Mouse (Mus musculus): ENCODE measurements at regions not wholly inside any gene's neighbourhood (a gene's known extent, or its start where the extent isn't known, plus 50 kb on each side); places are given as distances from the start of the nearest gene placed in this dataset.
A peak's percentile ranks its signal among the peaks of the same experiment; 100 is the strongest.

DNA sequence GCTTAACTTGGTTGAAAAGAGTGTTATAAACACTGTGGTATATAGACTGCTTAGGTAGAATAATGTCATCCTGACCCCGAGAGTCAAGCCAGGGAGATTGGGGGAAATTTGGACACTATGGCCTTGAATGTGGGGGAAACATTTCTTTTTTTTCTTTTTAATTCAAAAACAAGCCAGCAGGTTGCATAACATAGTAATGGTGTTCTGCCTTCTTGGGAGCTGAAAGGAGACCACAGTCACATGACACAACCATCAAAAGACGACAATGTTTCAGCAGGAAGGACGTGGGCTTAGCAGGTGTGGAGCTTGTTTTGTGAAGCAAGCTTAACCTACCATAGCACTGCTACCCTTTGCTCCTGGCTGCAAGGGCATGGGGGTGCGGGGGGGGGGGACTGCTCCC is 306.3 kb upstream of the Klf3 start:
- no peak for DNase-seq (ENCODE audit: low spot score in 2 of 2)

DNA sequence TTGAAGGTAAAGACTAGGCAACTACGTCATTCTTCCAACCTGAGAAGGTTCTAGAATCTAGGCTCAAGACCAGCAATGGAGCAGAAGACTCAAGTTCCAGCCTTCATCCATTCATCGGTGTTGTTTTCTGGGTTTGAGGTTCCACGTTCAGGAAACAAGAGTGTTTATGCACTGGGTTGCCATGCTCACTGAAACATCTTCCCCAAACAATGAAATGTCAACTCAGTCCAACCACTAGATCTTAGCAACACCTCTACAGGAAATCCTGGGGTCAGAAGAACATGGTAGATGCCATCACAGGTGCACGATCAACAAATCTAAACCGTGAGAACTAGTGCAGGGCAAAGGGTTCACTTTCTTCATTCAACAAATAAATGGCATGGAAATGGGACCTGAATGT is 304.8 kb upstream of the Klf3 start:
- no peak for DNase-seq (ENCODE audit: low spot score in 2 of 2)

DNA sequence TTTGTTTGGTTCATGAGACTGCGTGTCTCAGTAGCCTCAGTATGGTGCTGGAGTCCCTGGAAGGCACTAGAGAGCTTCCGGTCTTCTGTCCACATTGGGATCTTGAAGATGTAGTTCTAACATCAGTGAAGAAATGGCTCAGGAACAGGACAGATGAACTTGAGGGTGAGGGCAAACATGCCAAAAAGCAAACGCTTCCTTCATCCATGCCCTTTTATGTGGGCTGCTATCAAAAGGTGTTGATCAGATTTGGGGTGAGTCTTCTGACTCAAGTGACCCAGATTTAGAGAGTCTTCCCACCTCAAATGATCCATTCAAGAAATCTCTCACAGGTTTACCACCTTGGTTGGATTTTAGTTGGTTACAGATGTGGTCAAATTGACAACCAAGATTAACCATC is 304.1 kb upstream of the Klf3 start:
- DNase-seq (ENCODE audit: low spot score in 2 of 2) = no peak

DNA sequence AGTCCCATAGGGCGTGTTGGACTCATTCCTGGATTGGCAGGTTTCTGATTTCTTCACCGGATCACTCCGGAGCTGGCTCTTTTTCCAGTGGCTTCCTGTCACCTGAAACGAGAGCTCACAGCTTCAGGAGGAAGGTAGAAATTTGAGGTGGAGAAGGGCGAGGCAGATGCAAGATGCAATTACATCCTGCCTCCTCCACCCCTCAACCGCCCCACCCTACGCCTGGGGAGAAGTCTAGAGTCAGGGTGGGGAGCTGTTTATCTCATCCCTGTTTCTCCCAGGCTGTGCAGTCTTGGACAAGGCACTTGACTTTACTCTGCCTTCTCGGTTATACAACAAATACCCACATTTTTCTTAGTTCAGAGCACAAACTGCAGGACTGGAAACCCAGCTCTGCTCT is 302.8 kb upstream of the Klf3 start:
- DNase-seq (ENCODE audit: low spot score in 2 of 2) = no peak

DNA sequence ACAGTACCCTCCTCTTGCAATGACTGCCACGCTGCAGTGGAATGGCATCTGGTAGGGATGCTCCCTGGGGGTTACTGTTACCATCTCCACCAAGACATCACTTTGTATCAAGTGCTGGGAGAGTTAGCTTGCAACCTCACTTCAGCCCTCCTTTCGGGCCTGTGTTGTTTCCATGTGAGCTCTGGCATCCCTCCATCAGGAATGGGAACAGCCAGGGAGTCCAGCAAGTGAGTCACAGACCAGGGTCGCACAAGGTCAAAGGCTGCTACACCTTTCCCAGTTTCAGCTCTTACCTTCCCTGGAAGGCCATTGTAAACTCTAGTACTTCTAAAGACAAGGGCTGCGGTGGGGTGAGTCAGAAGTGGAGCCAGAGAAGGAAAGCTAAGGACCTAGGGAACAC is 302.3 kb upstream of the Klf3 start:
- DNase-seq (ENCODE audit: low spot score in 2 of 2) = peak in 1 of 2 experiments; percentile 30

DNA sequence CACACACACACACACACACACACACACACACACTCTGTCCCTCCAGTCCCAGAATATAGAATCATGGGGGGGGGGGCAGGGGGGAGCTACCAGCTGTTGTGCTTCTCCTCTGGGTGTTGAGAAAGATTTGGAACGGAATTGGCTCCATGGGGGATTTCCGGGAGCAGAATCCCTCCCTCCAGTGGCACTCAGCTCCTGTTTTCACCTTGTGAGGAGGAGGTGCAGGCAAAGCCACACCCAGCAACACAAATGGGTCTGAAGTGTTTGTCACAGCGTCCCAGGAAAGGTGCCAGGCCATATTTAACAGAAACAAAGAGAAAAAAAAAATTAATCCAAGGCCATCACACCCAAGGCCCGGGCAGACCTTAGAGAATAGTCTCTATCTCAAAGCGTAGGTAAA is 301.4 kb upstream of the Klf3 start:
- no peak for DNase-seq (ENCODE audit: low spot score in 2 of 2)

DNA sequence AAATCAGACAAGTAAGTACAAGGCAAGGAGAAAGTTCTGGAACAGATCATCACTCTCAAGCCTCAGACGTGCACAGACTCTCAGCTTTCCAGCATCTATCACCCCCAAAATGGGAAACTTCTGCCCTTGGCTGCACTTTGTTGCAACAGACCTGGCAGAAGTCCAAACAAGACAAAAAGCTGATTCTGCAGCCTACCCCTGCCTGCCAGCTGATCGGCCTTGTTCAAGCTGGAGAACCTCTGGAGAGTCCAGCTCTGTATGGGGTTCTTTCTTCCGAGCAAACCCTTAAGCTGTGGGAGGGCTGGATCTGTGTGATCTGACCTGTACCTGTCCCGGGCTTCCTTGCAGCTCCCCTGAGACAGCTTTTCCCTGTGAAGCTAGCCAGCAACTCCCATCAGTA is 299.7 kb upstream of the Klf3 start:
- peak in 1 of 2 experiments; percentile 28 for DNase-seq (ENCODE audit: low spot score in 2 of 2)

DNA sequence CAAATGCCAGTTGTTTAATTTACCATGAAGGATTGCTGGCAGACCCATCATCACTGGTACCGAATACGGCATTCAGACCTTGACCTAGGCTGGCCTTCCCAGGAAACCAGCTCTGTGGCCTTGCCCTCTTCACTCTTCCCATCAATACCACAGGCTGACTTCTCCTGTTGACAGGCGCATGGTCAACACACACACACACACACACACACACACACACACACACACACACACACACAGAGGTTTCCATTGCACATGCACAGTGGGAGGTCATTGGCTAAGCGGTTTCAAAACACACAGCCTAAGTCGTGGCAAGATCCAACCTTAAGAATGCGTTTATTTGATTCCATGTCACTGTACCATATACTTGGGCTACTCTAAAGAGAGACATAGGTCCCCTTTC is 298.7 kb upstream of the Klf3 start:
- DNase-seq (ENCODE audit: low spot score in 2 of 2) = no peak

DNA sequence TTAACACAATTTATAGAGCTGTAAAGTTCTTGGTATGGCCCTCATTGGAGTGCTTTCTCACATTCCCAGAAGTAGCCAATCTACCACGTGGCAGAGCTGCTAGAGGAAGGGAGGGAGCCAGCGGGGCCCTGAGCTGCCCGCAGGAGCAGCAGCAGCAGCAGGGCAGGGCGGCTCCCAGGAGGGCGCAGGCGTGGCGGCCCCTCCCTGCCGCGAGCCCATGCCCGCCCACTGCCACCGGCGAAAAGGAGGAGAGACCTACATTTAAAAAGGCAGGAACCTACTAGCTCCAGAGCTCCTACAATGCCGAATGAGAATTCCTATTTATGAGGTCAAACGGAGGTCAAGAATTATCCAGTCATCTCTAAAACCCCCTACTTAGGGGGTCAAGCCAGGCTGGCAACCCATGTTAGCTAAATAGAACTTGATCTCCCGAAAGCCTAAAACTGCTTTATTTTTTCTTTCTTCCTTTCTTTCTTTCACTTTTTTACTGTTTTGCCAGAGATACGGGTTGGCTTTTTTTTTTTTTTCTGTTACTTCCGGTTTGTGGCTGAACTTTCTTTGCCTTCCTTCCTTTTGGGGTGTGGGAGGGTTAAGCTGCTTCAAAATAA is 297.9 kb upstream of the Klf3 start:
- DNase-seq (ENCODE audit: low spot score in 2 of 2) = peak; percentile 36 to 37

DNA sequence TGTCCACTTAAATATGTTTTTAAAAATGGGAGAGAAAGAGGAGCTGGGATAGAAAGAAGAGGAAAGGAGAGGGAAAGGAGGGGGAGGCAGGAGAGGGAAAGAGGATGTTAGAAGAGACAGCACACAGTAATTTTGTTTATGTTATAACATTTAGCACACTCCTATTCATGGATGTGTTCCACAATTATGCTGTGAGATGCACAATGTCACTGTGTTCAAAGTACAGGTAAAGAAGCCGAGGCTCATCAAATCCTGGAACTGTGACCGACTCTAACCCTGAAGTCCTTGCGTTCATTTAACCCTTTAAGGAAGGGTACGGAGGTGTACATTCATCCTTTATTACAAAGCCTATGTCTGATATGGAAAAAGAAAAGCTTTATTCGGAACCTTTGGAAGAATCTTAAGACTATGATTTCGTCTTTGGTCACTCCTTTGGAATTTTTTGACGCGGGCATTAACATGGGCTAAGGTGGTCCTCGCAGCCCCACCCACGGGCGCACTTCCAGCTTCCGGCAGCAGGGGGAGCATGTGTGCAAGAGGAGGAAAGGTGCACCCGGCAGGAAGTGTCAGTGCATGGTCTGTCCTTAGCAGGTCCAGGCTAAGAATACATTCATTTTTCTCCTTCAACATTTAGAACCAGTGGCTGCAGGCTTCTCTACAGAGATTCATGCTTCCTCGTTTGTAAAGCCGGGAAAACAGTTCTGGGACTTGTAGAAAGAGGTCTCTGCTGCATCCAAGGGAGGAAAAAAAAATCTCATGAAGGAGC is 297.2 kb upstream of the Klf3 start:
- DNase-seq (ENCODE audit: low spot score in 2 of 2) = peak; percentile 61 to 64

DNA sequence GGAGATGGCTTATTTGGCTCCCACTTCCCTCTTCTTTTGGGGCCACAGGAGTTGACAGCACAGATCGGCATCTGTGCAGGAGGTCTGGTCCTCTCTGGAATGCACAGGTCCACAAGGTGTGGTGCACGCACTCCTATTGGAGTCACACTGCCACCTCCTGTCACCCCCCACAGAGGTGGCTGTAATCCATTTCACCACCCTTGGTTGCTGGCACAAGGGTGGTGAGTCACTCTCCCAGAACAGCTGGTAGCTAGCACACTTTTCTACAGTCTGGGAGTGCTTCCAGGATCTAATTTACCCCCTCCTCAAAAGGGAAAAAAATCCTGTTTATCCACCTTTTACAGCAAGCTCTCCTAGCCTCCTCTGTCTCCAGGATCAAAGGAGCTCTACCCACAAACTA is 294.6 kb upstream of the Klf3 start:
- no peak for DNase-seq (ENCODE audit: low spot score in 2 of 2)

DNA sequence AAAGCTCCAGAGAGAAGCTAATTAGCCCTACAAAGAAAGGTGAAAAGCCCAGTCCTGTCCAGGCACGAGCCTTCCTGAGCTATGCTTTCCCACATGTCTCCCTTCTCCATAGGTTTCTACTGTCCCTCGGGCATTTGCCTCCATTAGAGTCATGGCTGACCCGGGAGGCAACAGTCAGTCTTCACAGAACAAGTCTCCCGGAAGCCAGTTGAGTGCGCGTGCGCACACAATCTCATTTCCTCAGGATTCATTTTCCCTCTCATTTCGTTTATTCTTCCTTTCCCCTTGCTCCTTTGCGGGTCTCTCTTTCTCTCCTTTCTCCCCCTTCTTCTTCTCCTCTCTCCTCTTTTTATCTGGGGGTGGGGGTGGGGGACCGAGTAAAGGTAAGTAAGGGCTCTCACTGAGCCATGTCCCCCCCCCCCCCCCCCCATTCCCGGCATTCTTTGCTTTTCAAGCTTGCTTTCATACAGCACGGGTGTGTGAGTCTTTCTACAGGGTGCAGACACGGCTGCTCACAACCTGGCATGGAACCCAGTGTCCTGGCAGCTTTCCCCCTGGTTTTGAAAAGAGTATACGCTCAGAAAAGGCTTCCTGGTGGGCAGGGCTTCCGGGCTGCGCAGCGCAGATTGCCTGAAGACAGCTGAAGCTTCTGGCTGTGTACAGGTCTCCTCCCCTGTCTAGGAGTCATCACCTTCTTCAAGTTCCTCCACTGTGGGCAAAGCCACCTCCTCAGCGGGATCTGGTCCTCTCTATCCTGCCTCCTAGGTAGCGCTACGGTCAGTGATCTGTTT is 289.8 kb upstream of the Klf3 start:
- no peak for DNase-seq (ENCODE audit: low spot score in 2 of 2)

DNA sequence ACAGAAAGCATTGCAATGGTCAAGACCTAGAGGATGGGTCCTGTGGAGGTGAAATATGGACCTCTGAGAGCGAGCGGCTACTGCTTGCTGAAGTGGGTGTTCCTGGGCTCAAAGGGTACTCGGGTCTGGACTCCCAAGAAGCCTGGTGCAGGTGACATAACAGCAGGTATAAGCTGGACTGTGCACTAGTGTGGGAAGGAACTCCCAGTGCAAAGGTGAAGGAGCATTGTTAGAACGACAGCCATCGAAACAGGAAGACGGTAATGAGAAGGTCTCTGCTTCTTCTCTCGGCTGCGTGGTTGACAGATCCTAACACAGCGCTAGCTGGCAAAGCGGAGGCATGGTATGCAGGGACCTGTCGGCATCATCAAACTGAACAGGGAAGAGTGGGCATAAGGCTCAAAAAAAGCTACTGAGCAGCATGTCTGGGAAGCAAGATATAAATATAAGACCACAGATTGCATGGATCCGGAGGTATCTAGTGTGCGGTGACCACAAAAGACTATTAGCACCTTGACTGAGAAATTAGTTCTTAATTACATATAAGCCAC is 287.0 kb upstream of the Klf3 start:
- no peak for DNase-seq (ENCODE audit: low spot score in 2 of 2)

DNA sequence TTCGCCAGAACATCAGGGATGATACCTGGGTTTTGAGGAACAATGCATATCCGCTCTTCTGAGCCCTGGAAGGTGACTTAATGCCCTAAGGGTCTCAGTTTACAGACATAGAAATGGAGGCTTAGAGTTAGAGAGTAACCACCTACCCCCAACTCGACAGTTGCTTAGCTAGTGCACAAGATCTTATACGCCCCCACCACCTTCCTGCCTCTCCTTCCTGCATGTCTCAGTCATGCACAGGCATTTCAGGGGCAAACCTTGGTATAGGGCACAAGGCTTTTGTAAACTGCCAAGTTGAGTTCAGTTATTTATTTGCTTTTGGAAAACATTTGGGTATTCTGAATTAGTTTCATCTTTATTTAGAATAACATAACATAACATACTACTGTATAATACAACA is 285.9 kb upstream of the Klf3 start:
- no peak for DNase-seq (ENCODE audit: low spot score in 2 of 2)

DNA sequence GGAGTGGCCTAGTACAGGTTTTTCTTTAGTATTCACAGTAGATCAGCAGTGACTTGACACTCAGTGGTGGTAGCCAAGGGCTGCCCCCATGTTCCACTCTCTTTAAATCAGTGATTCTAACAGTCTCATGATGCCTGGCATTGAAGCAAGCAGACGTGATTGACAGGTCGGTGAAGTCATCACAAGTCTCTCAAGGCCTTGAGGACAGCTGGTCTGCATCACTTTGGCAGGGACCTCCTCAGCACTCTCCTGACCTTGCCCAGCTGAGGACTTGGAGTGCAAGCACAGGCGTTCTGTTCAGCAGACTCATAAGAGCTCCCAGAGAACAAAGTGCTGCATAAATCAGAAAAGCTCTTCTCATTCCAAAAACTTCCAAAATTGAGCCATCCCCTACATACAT is 285.4 kb upstream of the Klf3 start:
- peak in 1 of 2 experiments; percentile 30 for DNase-seq (ENCODE audit: low spot score in 2 of 2)

DNA sequence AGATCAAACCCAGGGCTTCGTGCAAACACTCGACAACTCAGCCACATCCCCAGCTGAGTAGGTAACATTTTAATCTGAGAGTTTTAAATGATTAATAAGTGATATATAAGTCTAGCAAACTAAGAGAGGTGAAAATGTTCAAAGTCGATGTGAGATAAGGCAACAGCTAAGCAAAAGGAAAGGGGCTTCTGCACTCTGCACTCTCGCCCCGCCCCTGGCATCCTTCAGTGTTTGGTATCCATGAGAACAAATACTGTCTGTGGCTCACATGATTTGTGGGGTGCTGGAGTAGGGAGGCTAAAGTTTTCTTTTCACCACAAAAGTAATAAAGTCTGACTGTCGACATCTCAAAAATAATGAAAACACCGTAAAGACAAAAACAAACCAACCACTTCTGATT is 284.2 kb upstream of the Klf3 start:
- no peak for DNase-seq (ENCODE audit: low spot score in 2 of 2)

DNA sequence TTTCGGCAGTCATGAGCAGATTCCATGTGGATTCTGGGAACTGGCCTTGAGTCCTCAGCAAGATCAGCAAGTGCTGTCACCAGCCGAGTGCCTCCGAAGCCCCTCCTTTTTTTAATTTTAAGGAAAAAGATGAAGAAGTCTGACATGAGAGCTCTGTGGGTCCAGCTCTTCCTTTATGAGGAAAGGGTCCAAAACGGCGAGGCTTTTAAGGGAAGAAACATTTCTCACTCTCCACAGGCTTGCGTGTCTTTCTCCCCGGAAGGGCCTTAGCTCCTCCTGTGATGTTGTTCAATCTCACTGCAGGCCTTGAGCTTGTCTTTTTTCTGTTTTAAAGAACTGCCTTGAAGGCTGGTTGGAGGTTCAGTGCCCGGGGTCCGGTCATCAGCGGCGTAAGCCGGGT is 283.5 kb upstream of the Klf3 start:
- DNase-seq (ENCODE audit: low spot score in 2 of 2) = no peak

DNA sequence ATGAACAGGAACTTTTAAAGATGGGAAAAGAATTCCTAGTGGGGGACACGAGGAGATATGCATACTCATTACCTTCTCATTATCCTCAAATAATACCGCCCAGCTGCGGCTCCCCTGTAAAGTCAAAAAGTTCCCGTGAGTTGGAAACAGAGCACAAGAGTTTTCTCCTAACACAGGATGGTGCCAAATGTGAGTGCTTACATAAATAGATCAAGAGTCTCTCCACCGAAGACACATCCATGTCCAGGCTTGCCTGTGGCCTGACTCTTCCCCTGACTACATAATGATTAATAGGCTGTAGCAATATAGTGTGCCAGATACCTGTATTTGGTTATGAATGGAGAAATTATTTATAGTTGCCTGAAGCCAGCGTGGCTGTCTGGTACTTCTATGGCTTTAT is 281.8 kb upstream of the Klf3 start:
- DNase-seq (ENCODE audit: low spot score in 2 of 2) = no peak

DNA sequence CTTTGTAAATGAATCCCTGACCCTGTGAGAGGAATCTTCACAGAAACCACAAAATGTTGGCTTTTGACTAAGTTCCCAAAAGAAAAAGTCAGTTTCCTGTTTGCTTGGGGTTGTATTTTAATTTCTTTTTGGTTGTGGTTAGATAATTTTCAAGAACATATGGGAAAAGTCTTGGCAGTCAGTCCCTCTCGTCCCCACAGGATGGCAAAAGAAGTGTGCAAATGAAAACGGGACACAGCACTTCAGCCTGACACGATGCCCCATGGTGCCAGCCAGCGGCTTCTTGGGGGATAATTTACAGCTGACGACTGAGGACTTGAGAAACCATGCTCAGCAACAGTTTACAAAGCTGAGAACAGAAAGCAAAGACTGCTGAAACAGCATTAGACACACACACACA is 281.2 kb upstream of the Klf3 start:
- no peak for DNase-seq (ENCODE audit: low spot score in 2 of 2)

DNA sequence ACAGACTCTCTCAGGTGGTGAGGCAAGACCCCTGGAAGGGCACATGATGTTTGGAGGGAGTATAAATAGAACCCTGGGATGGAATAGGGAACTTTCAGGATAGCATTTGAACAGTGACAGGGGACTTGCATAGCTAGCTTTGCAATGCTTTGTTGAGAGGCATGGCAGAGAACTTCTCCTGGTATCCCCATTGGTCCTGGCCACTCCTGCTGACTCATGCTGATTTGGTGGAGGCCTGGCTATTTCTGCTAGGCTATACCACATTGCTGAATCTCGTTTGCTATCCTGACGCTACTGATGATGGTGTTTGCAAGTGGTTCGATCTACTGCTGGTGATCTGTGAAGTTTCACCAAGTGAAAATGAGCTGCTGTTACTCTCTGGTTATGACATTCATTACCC is 276.7 kb upstream of the Klf3 start:
- DNase-seq (ENCODE audit: low spot score in 2 of 2) = no peak

DNA sequence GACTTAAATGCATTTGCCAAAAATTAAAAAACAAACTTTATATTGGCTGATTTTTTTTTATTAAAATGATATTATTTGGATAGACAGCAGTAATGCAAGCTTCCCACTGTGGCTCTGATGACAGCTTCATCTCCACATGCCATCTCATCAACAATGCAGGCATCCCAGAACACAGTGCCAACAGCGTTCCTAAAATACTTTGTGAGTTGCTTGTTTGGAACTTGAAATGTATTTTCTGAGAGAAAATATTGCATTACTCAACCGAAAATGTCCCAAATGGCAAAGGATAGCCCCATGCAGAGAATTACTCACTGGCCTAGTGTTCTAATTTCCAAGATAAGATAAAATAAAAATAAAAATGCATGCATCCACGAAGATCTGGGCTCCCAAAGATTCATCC is 275.2 kb upstream of the Klf3 start:
- DNase-seq (ENCODE audit: low spot score in 2 of 2) = no peak

DNA sequence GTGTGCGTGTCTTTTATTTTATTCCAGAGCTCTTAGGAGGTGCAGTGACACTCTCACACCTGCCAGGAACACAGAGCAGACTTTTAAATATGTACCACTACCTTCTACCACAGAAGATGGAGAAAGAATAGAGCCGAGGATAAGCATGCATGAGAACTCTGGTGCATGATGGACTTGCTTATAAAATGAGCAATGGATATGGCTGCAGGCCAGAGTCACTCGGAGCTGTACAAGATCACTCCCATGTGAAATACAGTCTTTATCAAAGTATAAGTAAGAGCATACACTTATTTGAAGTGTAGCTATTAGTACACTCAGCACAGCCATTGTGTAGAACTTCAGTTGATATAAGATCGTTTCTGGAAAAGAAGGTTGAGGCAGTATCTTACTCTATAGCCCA is 268.8 kb upstream of the Klf3 start:
- DNase-seq (ENCODE audit: low spot score in 2 of 2) = no peak
